Mouse (Mus musculus) embryonic facial prominence, embryonic 13.5 days (tissue): Measurements from ENCODE around the gene Socs7. TPM values are rescaled to one million over a fixed set of nuclear protein-coding genes. Genes with fewer than 3 reads are reported as not detected.

Experiments
- ATAC-seq: fragments of 200-750 bp; cut with Nextera tagmentation; 2 replicates; pipeline ENCODE4 v1.8.0; 2017; ENCODE audit warnings: low read depth; ENCODE audit not compliant: insufficient number of reproducible peaks, insufficient read depth, low FRiP score, low TSS enrichment
- H3K27ac ChIP-seq: fragments of 300-500 bp; sonication (generic); 2 replicates; pipeline ENCODE4 v1.5.1; 2015; ENCODE audit warnings: moderate library complexity, mild to moderate bottlenecking, inconsistent platforms
- H3K27me3 ChIP-seq: fragments of 300-500 bp; sonication (generic); 2 replicates; pipeline ENCODE4 v1.6.1; 2015; ENCODE audit warnings: mild to moderate bottlenecking, inconsistent platforms
- H3K36me3 ChIP-seq: fragments of 300-500 bp; sonication (generic); 2 replicates; pipeline ENCODE4 v1.6.1; 2015; ENCODE audit warnings: mild to moderate bottlenecking, inconsistent platforms
- H3K4me1 ChIP-seq: fragments of 300-500 bp; sonication (generic); 2 replicates; pipeline ENCODE4 v1.6.1; 2015; ENCODE audit warnings: inconsistent platforms
- H3K4me2 ChIP-seq: fragments of 300-500 bp; sonication (generic); 2 replicates; pipeline ENCODE4 v1.6.1; 2015; ENCODE audit warnings: moderate library complexity, mild to moderate bottlenecking, inconsistent platforms
- H3K4me3 ChIP-seq: fragments of 300-500 bp; sonication (generic); 2 replicates; pipeline ENCODE4 v1.5.1; 2015; ENCODE audit warnings: mild to moderate bottlenecking, inconsistent platforms
- H3K9ac ChIP-seq: fragments of 300-500 bp; sonication (generic); 2 replicates; pipeline ENCODE4 v1.6.1; 2015; ENCODE audit warnings: mild to moderate bottlenecking, inconsistent platforms
- H3K9me3 ChIP-seq: fragments of 300-500 bp; sonication (generic); 2 replicates; pipeline ENCODE4 v1.6.1; 2016; ENCODE audit warnings: inconsistent platforms
- WGBS: fragments of 180-500 bp; shearing (Covaris S2); methylation state at CpG from one replicate; pipeline ENCODE4 v1.1.7; 2015; ENCODE audit warnings: mixed read lengths; 5-methylcytosine and 5-hydroxymethylcytosine counted together
- polyA plus RNA-seq: library from polyadenylated mRNA; unstranded; fragments of >200 nt; fragmentation: Nextera tagmentation; extraction: Ambion mirVana; gene quantifications from 2 replicates; pipeline ENCODE4 v1.2.1, GENCODE M21; 2015

Gene Socs7
- polyA plus RNA-seq, 1 experiment from 2014 or later = 5.3 TPM

DNA sequence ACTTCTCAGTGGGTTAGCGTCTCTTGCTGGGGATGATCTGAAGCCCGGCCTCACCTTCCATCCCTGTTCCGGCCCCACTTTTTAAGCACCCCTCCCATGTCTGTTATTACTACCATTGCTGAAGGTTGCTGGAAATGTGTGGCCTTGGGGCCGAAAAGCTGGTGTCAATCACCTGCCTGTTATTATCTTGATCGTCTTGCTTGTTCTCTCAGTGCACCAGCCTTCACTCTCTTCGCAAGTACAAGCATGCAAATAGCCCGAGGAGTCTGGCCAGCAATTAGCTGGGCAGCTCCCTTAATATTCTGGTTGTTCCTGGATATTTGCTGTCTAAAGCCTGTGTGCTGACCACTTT lies 1.3 kb downstream of the Socs7 start:
- H3K27ac ChIP-seq = no peak overlapping the region
- under 1% methylated on average over 7 of the region's 7 CpGs for WGBS

DNA sequence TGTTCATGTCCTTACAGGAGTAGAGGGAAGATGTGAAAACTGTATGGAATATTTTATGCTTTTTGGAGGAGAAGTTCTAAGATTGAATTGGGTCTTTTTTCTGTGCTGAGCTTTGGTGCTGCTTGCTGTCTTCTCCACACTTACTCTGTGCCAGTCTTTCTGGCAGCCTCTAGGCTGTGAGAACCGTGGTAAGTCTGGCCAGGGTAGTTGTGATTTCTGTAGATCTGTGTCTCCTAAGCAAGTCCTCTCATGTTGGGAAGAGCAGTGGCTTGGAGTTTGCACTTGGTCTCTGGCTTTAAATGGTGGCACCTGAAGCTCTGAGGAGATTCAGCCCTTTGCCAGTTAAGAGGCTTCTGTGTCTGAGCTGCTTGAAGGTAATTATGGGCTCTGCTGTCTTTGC lies 3.2 kb downstream of the Socs7 start:
- H3K9ac ChIP-seq = peak overlapping the region; percentile 44; the same call in 1 of the 2 replicates

More for the DNA sequence above, 1.3 kb downstream of the Socs7 start:
- H3K4me3 ChIP-seq = peak overlapping the region; percentile 97
- peak overlapping the region; percentile 98 for H3K9ac ChIP-seq
- H3K4me1 ChIP-seq = peaks cover 33% of the 10 kb centered on the region
- H3K4me2 ChIP-seq = peak overlapping the region; percentile 90
- no peak for ATAC-seq
- no peaks in the 10 kb centered on the region for H3K27me3 ChIP-seq
- H3K9me3 ChIP-seq = no peaks in the 10 kb centered on the region
- H3K36me3 ChIP-seq = peaks cover 2% of the 10 kb centered on the region; the same call in 1 of the 2 replicates

DNA sequence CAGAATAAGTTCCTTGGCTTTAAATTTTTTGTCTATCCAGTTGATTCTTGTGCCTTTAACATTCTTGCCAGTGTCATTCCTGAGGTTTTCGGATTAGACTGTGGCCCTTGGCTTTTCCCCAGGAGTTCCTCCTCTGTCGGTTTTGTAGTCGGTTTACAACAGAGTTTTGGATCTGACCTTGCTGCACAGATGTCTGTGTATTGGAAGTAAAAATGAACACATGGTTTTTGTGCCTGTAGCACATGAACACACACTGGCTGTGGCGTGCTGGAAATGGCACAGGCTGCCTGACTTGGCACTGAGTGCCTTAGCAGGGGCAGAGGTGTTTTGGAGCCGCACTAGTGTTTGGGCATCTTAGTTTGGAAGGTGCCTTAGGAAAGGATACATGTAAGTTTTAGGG lies 6.2 kb downstream of the Socs7 start:
- Histone ChIP-seq H3K27ac (no peak overlapping the region), H3K4me3 (no peak overlapping the region), H3K9me3 (no peaks in the 10 kb centered on the region), H3K27me3 (no peaks in the 10 kb centered on the region), H3K4me1 (peaks cover 38% of the 10 kb centered on the region), H3K4me2 (no peak overlapping the region), H3K36me3 (peaks cover 8% of the 10 kb centered on the region), H3K9ac (no peak overlapping the region)
- no peak for ATAC-seq
- 71% methylated on average over 5 of the region's 5 CpGs for WGBS

More for the DNA sequence above, 3.2 kb downstream of the Socs7 start:
- H3K4me3 ChIP-seq = peak overlapping the region; percentile 97; the same call in 1 of the 2 replicates
- no peak for ATAC-seq
- no peaks in the 10 kb centered on the region for H3K27me3 ChIP-seq
- H3K9me3 ChIP-seq = no peaks in the 10 kb centered on the region
- H3K4me1 ChIP-seq = peaks cover 33% of the 10 kb centered on the region
- 39% methylated on average over 1 of the region's 1 CpGs for WGBS
- peaks cover 2% of the 10 kb centered on the region; the same call in 1 of the 2 replicates for H3K36me3 ChIP-seq
- peak overlapping the region; percentile 90 for H3K4me2 ChIP-seq
- H3K27ac ChIP-seq = peak overlapping the region; percentile 28; the same call in 1 of the 2 replicates

DNA sequence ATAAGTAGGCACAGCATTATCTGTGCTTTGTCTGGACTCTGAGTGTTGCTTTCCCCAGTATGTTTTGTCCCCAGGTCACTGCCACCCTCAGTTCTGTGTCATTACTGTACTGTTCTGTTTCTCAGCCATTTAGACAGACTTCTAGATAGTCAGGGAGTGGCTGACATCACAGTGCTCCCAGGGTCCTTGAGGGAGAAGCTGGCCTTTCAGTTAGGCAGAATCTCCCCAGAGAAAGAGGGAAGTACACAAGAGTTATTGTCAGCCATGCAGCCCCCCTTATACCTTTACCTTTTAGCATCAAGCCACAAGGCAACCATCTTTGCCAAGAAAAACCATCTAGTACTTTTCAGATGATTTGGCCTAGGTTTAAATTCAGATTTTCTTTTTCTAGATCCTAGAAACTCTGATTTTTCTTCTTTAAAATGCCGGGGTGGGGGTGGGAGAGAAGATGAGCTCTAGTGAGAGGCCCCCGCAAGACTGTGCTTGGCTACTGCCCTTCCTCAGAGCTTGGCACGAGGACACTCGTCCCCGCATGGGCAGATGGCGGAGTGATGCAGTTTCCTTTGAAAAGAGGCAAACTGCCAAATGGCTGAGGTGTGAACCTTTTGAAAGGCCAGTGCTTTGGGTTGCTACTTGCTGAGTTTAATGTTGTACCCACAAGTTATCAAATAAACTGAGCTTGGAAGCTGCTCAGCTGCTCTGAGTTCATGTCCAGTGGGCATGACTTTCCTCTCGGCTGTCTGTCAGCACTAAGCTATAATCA lies 8.2 kb downstream of the Socs7 start:
- H3K4me1 ChIP-seq = peaks cover 18% of the 10 kb centered on the region
- H3K9me3 ChIP-seq = no peaks in the 10 kb centered on the region
- 86% methylated on average over 7 of the region's 7 CpGs for WGBS
- H3K4me2 ChIP-seq = no peak overlapping the region
- no peak overlapping the region for H3K4me3 ChIP-seq
- no peak for ATAC-seq
- H3K27me3 ChIP-seq = no peaks in the 10 kb centered on the region
- H3K27ac ChIP-seq = no peak overlapping the region
- H3K36me3 ChIP-seq = peaks cover 23% of the 10 kb centered on the region
- no peak overlapping the region for H3K9ac ChIP-seq

DNA sequence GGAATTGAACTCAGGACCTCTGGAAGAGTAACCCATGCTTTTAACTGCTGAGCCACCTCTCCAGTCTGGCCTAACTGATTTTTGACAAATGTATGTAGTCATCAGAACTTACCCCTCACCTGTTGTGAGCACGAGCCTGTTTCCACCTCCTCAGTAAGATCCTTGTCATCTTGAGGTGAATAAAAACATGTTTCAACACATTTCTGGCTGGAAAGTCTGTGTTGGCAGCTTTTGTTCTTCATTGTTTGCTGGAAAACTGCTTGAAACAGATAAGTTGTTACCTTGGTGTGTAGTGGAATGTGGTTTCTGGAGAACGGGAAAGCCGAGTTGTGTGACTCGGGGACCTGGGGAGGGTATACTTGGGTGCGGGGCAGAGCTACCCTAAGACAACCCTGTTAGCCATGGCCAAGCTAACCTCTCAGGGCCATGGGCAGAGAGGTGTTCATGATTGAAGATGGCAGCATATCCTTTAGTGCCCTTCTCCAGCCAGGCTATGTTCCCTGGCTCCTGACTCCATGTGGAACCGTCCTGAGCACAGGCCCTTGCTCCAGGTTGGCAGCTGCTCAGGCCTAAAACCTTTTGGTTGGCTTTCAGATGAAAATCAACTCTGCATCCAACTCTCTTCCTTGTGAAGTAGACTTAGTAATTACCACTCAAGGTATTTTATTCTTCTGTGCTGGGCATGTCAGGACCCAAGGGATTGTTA lies 10.0 kb downstream of the Socs7 start:
- no peaks in the 10 kb centered on the region for H3K9me3 ChIP-seq
- H3K4me3 ChIP-seq = no peak overlapping the region
- H3K36me3 ChIP-seq = peaks cover 36% of the 10 kb centered on the region
- H3K9ac ChIP-seq = no peak overlapping the region
- no peak for ATAC-seq
- peaks cover 13% of the 10 kb centered on the region; the same call in 1 of the 2 replicates for H3K4me1 ChIP-seq
- peak overlapping the region; percentile 48 for H3K27ac ChIP-seq
- no peak overlapping the region for H3K4me2 ChIP-seq
- WGBS = 78% methylated on average over 6 of the region's 6 CpGs
- H3K27me3 ChIP-seq = no peaks in the 10 kb centered on the region

DNA sequence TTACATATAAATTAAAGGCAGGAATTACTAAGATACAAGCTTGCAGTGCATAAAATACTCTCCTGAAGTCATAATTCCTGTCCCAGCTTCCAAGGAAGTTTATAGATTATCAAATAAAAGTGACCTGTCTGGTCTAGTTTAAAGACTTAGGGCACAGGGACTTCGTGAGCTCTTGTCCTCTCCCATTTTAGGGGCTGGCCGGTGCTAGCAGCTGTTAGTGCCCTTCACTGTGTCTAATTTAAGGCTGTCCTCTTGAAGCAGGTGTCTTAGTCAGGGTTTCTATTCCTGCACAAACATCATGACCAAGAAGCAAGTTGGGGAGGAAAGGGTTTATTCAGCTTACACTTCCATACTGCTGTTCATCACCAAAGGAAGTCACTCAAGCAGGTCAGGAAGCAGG lies 11.1 kb downstream of the Socs7 start:
- no peak overlapping the region for H3K9ac ChIP-seq
- no peak overlapping the region for H3K4me3 ChIP-seq
- H3K4me2 ChIP-seq = no peak overlapping the region
- WGBS = 76% methylated on average over 2 of the region's 2 CpGs
- no peak for ATAC-seq
- H3K9me3 ChIP-seq = no peaks in the 10 kb centered on the region
- H3K4me1 ChIP-seq = peaks cover 9% of the 10 kb centered on the region; the same call in 1 of the 2 replicates
- peaks cover 47% of the 10 kb centered on the region for H3K36me3 ChIP-seq
- no peaks in the 10 kb centered on the region for H3K27me3 ChIP-seq
- H3K27ac ChIP-seq = no peak overlapping the region

DNA sequence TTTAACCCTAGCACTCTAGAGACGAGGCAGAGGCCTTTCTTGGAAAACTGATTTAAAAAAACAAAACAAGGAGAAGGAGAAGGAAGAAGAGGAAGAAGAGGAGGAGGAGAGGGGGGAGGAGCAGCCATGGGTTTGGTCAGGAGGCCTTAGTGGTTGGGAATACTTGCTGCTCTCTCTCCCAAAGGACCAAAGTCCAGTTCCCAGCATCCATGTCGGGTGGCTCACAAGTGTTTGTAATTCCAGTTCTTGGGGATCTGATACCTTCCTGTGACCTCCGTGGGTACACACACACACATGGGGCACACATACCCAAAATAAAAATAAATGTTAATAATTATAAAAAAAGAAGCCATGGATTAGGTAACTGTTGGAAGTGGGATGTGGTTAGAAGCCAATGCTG lies 17.7 kb downstream of the Socs7 start:
- Histone ChIP-seq H3K36me3 (peaks cover 74% of the 10 kb centered on the region), H3K27me3 (no peaks in the 10 kb centered on the region), H3K9me3 (no peaks in the 10 kb centered on the region), H3K9ac (no peak overlapping the region), H3K4me3 (no peak overlapping the region), H3K4me1 (no peaks in the 10 kb centered on the region), H3K4me2 (no peak overlapping the region), H3K27ac (no peak overlapping the region)
- ATAC-seq = no peak
- 68% methylated on average over 3 of the region's 3 CpGs for WGBS

DNA sequence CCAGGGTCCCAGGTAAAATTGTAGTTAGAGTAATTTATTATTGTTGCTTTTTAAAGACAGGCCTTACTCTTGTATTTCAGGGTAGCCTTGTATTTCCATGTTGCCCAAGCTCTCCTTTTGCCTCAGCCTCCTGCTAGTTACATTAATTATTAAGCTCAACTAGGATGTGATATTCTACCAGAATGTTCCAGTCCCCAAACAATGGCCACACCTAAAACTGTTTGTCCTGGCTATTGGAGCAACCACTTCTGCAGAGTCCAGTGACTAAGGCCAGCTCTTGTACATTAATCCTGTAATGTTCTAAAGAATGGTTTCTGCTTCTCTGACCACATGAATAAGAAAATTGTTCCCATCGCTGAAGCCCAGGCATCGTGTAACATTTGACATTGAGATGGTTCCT lies 20.7 kb downstream of the Socs7 start:
- H3K9ac ChIP-seq = no peak overlapping the region
- no peak overlapping the region for H3K4me3 ChIP-seq
- 87% methylated on average over 2 of the region's 2 CpGs for WGBS
- no peaks in the 10 kb centered on the region for H3K9me3 ChIP-seq
- no peaks in the 10 kb centered on the region for H3K27me3 ChIP-seq
- H3K36me3 ChIP-seq = peaks cover 65% of the 10 kb centered on the region
- H3K4me2 ChIP-seq = no peak overlapping the region
- no peak for ATAC-seq
- H3K27ac ChIP-seq = no peak overlapping the region
- H3K4me1 ChIP-seq = no peaks in the 10 kb centered on the region

DNA sequence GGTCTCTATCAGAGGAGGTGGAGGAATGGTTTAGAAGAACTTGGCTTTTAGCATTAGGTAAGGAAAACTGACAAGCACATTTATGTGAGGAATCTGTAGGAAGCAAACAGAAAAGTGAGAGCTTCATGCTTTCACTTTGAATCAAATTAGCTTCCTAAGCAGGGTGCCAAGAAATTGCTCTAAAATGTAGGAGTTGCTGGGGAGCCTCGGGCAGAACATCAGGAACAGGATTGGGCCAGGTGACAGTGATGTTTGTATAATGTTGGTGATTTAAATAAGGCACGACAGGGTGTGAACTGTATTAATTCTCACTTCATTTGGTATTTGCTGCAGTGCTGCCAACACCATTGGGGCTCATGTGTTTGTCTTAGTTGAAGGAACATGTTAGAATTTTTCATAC lies 21.4 kb downstream of the Socs7 start:
- Histone ChIP-seq H3K36me3 (peaks cover 65% of the 10 kb centered on the region), H3K9me3 (no peaks in the 10 kb centered on the region), H3K4me3 (no peak overlapping the region), H3K9ac (no peak overlapping the region), H3K27me3 (no peaks in the 10 kb centered on the region), H3K4me2 (no peak overlapping the region), H3K4me1 (no peaks in the 10 kb centered on the region), H3K27ac (no peak overlapping the region)
- 70% methylated on average over 2 of the region's 2 CpGs for WGBS
- no peak for ATAC-seq

DNA sequence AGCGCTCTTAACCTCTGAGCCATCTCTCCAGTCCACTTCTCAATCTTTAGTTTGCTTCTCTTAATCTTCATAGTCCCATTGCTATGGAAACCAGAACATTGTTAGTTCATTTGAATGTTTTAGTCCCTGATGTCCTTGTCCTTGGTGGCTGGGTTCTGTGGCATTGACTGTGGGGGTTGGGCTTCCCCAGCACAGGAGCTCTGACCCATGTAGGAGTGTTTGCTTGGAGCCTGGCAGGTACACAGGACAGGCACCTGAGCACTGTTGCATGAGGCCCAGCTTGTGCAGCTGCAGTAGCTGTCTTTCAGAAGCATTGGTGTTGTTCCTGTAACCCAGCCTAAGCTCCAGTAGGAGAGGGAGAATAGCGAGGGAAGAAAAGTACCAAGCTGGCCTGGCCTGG lies 25.5 kb downstream of the Socs7 start:
- 85% methylated on average over 2 of the region's 2 CpGs for WGBS
- no peaks in the 10 kb centered on the region for H3K27me3 ChIP-seq

DNA sequence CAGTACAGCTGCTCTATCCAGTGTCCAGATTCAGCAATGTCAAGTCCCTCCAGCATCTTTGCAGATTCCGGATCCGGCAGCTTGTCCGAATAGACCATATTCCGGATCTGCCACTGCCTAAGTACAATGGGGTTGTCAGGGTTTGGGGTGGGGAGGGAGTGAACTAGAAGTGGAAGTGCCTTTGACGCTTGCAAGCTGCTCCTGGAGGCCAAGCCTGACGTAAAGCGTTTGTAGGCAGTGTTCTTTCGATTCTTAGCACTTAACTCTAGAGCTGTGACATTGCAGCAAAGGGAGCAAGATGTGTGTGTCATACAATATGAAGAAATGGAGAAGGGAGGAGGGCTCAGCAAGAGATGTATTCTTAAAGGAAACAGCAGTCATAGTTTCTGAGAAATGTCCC lies 26.8 kb downstream of the Socs7 start:
- no peak overlapping the region for H3K4me3 ChIP-seq
- 89% methylated on average over 8 of the region's 8 CpGs for WGBS
- no peaks in the 10 kb centered on the region for H3K9me3 ChIP-seq
- peaks cover 82% of the 10 kb centered on the region for H3K36me3 ChIP-seq
- H3K4me1 ChIP-seq = peaks cover 8% of the 10 kb centered on the region
- ATAC-seq = no peak
- H3K27me3 ChIP-seq = no peaks in the 10 kb centered on the region
- H3K9ac ChIP-seq = no peak overlapping the region
- no peak overlapping the region for H3K27ac ChIP-seq
- H3K4me2 ChIP-seq = no peak overlapping the region

More for the DNA sequence above, 25.5 kb downstream of the Socs7 start:
- Histone ChIP-seq H3K4me1 (peaks cover 5% of the 10 kb centered on the region), H3K9me3 (no peaks in the 10 kb centered on the region), H3K36me3 (peaks cover 80% of the 10 kb centered on the region), H3K4me2 (no peak overlapping the region), H3K4me3 (no peak overlapping the region), H3K9ac (no peak overlapping the region), H3K27ac (no peak overlapping the region)
- ATAC-seq = no peak

DNA sequence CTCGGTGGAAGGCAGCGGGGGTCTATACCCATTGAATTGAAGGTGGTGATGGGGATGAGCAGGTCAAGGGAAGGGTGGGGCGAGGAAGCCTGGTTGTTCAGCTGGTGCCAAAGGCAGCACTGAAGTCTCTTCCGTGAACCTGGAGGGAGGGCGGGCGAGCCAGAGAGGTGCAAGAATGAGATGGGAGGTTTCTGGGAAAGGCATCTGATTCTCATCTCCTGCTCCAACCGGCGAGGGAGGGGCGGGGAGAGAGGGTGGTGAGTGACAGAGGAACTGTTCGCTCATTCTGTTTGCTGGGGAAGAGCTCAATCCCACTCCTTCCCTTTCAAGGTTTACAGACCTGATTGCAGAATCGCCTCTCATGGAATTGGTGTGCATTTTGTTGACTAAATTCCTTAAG lies 31.3 kb downstream of the Socs7 start:
- WGBS = 73% methylated on average over 11 of the region's 11 CpGs
- H3K27me3 ChIP-seq = no peaks in the 10 kb centered on the region
- H3K36me3 ChIP-seq = peaks cover 83% of the 10 kb centered on the region
- no peak overlapping the region for H3K4me2 ChIP-seq
- ATAC-seq = no peak
- no peak overlapping the region for H3K9ac ChIP-seq
- peaks cover 8% of the 10 kb centered on the region for H3K4me1 ChIP-seq
- H3K4me3 ChIP-seq = no peak overlapping the region
- no peak overlapping the region for H3K27ac ChIP-seq
- no peaks in the 10 kb centered on the region for H3K9me3 ChIP-seq
